Mouse (Mus musculus): Measurements from ENCODE around the gene Dmrtc1c2. TPM values are rescaled to one million over a fixed set of nuclear protein-coding genes. Genes with fewer than 3 reads are reported as not detected.
"Not testable (repeated sequence)": the region's sequence is repeated elsewhere in the genome, so short reads cannot be mapped to it uniquely, and the experiment has no call there.

Dmrtc1c2 gene
- polyA plus RNA-seq (2015; fragmentation: Nextera tagmentation; extraction: Ambion mirVana), result not detected in 2 replicates

DNA sequence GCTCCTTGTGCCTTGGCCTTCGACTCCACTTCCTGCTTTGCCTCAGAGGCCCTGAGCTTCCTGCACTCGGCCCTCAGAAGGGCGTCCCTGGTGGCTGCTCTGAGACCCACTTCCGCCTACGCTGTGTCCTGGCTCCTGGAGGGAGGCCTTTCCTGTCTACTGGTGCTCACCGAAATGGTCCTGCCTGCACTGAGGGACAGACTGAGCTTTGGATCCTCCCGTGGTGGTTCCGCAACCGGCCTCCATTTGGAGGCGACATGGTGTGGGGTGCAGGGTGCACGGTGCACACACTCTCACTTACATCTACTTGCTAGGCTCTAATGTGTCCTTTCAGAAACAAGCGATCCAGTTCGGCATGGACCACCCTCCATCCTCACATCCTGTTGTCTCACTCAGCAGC is at the start of gene Dmrtc1c2:
Gene Dmrtc1c2, minus strand, starts transcription at position 101 of the 400 bp plus-strand sequence.
- ATAC-seq (ENCODE audit: low read depth); H3K4me3 ChIP-seq (ENCODE audit: low read depth, low read length); H3K27ac ChIP-seq (ENCODE audit: low read length); H3K4me1 ChIP-seq (ENCODE audit: control insufficient read depth, low read depth, low read length); H3K27me3 ChIP-seq (ENCODE audit: control insufficient read depth, insufficient read depth, low read depth, low read length); H3K36me3 ChIP-seq (ENCODE audit: control insufficient read depth, insufficient read depth); H3K9me3 ChIP-seq (replicated peaks; ENCODE audit: control insufficient read depth, low read length); H3K9ac ChIP-seq (ENCODE audit: low read depth, low read length); H3K4me2 ChIP-seq (ENCODE audit: low read depth, low read length): not testable (repeated sequence)
- 69% methylated on average over 4 of the region's 13 CpGs for WGBS (ENCODE audit: insufficient replicate concordance)

DNA sequence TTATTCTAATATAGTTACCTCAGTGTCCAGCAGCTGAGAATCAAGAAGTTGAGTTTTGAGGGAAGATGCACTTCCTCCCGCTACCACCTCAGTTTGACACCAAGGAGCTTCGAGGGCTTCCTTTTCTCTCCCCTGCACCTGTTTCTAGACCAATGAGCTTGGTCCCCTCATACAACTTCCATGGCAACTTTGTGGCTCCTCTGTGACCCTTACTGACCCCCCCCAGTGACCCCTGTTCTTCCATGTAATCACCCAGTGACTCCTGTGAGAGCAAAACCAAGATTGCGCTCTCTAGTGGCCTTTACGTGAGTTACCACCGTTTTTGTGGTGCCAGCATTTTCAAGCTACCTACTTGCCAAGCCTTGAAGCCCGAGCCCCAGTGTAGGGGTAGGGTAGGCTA is 13.5 kb upstream of the Dmrtc1c2 start, which contains the start of gene 1700031F05Rik:
Gene 1700031F05Rik, minus strand, starts transcription at position 101 of the 400 bp plus-strand sequence.
- no peak within 1 kb of the TSS for H3K27ac ChIP-seq (ENCODE audit: low read length)
- H3K4me2 ChIP-seq (ENCODE audit: low read depth, low read length), result no peak within 1 kb of the TSS
- H3K36me3 ChIP-seq (ENCODE audit: control insufficient read depth, insufficient read depth), result no peaks in the 10 kb centered on the region
- no peaks in the 10 kb centered on the region for H3K4me1 ChIP-seq (ENCODE audit: control insufficient read depth, low read depth, low read length)
- no peak within 1 kb of the TSS for H3K4me3 ChIP-seq (ENCODE audit: low read depth, low read length)
- 71% methylated on average over 6 of the region's 6 CpGs for WGBS (ENCODE audit: insufficient replicate concordance)
- H3K27me3 ChIP-seq (ENCODE audit: control insufficient read depth, insufficient read depth, low read depth, low read length), result no peaks in the 10 kb centered on the region
- H3K9me3 ChIP-seq (replicated peaks; ENCODE audit: control insufficient read depth, low read length), result no peaks in the 10 kb centered on the region
- ATAC-seq (ENCODE audit: low read depth), result no peak
- no peak within 1 kb of the TSS for H3K9ac ChIP-seq (ENCODE audit: low read depth, low read length)

DNA sequence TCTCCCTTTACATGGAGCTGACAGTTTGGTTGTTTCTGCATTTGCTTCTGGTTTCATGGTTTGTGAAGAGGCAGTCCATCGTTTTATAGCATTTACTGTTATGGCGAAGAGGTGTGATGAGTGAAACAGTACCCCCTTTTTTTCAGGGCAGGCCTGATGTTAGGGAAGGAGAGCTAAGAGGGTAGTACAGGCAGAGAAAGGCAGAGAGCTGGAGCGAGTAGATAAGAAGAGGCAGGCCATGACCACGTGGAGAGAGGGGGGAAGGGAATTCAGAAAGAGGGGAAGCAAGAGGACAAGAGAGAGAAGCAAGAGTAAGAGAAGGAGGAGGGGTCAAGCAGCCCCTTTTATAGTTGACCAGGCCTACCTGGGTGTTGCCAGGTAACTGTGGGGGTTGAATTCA is 42.1 kb downstream of the Dmrtc1c2 start:
- no peaks in the 10 kb centered on the region for H3K9me3 ChIP-seq (replicated peaks; ENCODE audit: control insufficient read depth, low read length)
- H3K36me3 ChIP-seq (ENCODE audit: control insufficient read depth, insufficient read depth), result no peaks in the 10 kb centered on the region
- no peak for ATAC-seq (ENCODE audit: low read depth)
- no peaks in the 10 kb centered on the region for H3K27me3 ChIP-seq (ENCODE audit: control insufficient read depth, insufficient read depth, low read depth, low read length)
- no peak overlapping the region for H3K9ac ChIP-seq (ENCODE audit: low read depth, low read length)
- no peaks in the 10 kb centered on the region for H3K4me1 ChIP-seq (ENCODE audit: control insufficient read depth, low read depth, low read length)
- WGBS (ENCODE audit: insufficient replicate concordance), result 37% methylated on average over 4 of the region's 4 CpGs
- no peak overlapping the region for H3K4me2 ChIP-seq (ENCODE audit: low read depth, low read length)
- no peak overlapping the region for H3K27ac ChIP-seq (ENCODE audit: low read length)
- H3K4me3 ChIP-seq (ENCODE audit: low read depth, low read length), result no peak overlapping the region

DNA sequence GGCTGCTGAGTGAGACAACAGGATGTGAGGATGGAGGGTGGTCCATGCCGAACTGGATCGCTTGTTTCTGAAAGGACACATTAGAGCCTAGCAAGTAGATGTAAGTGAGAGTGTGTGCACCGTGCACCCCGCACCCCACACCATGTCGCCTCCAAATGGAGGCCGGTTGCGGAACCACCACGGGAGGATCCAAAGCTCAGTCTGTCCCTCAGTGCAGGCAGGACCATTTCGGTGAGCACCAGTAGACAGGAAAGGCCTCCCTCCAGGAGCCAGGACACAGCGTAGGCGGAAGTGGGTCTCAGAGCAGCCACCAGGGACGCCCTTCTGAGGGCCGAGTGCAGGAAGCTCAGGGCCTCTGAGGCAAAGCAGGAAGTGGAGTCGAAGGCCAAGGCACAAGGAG is 51.8 kb downstream of the Dmrtc1c2 start, which contains the start of gene Dmrtc1c1:
Gene Dmrtc1c1, plus strand, starts transcription at position 301 of the 400 bp plus-strand sequence.
- not testable (repeated sequence) for ATAC-seq (ENCODE audit: low read depth); H3K9ac ChIP-seq (ENCODE audit: low read depth, low read length); H3K27ac ChIP-seq (ENCODE audit: low read length); H3K36me3 ChIP-seq (ENCODE audit: control insufficient read depth, insufficient read depth); H3K4me1 ChIP-seq (ENCODE audit: control insufficient read depth, low read depth, low read length); H3K4me3 ChIP-seq (ENCODE audit: low read depth, low read length); H3K27me3 ChIP-seq (ENCODE audit: control insufficient read depth, insufficient read depth, low read depth, low read length); H3K9me3 ChIP-seq (replicated peaks; ENCODE audit: control insufficient read depth, low read length); H3K4me2 ChIP-seq (ENCODE audit: low read depth, low read length)
- WGBS (ENCODE audit: insufficient replicate concordance), result 86% methylated on average over 3 of the region's 14 CpGs

Other genes with a start within 250 kb of the Dmrtc1c2 start
- 0.71 and 1.1 TPM in 2 replicates for gene Phka1, start 210.4 kb downstream of the Dmrtc1c2 start, polyA plus RNA-seq (2015; fragmentation: Nextera tagmentation; extraction: Ambion mirVana)
- gene Gm3880, start 167.6 kb downstream of the Dmrtc1c2 start, polyA plus RNA-seq (2015; fragmentation: Nextera tagmentation; extraction: Ambion mirVana), result not detected in 2 replicates
- not detected in 2 replicates for gene Gm9112, start 147.0 kb downstream of the Dmrtc1c2 start, polyA plus RNA-seq (2015; fragmentation: Nextera tagmentation; extraction: Ambion mirVana)
- not detected in 2 replicates for gene Dmrtc1b, start 146.8 kb downstream of the Dmrtc1c2 start, polyA plus RNA-seq (2015; fragmentation: Nextera tagmentation; extraction: Ambion mirVana)
- not detected in 2 replicates for gene Dmrtc1c1, start 51.7 kb downstream of the Dmrtc1c2 start, polyA plus RNA-seq (2015; fragmentation: Nextera tagmentation; extraction: Ambion mirVana)
- not detected in 2 replicates for gene 1700031F05Rik, start 13.4 kb upstream of the Dmrtc1c2 start, polyA plus RNA-seq (2015; fragmentation: Nextera tagmentation; extraction: Ambion mirVana)
- gene Dmrtc1a, start 54.1 kb upstream of the Dmrtc1c2 start, polyA plus RNA-seq (2015; fragmentation: Nextera tagmentation; extraction: Ambion mirVana), result not detected in 2 replicates
- not detected in 2 replicates for gene 1700011M02Rik, start 54.3 kb upstream of the Dmrtc1c2 start, polyA plus RNA-seq (2015; fragmentation: Nextera tagmentation; extraction: Ambion mirVana)
- gene 1700018G05Rik, start 73.8 kb upstream of the Dmrtc1c2 start, polyA plus RNA-seq (2015; fragmentation: Nextera tagmentation; extraction: Ambion mirVana), result not detected in 2 replicates